Mouse (Mus musculus) urinary bladder, adult 2 months (tissue): Measurements from ENCODE around the gene Ptprm. TPM values are rescaled to one million over a fixed set of nuclear protein-coding genes. Genes with fewer than 3 reads are reported as not detected.

Experiments used
- DNase-seq: peaks from one replicate; pipeline ENCODE4 v3.0.0; 2022; ENCODE audit warnings: low spot score
- polyA plus RNA-seq: library from polyadenylated mRNA; depleted of rRNA; stranded (reverse); fragments of >200 nt; gene quantifications from 2 replicates; pipeline ENCODE4 v1.2.3, GENCODE M21; 2012

The Ptprm gene
- polyA plus RNA-seq, 1 experiment = 15.0 TPM

- DNase-seq = no peak
Measured at GRCm38 (mm10) chr17:66779026-66779425, 575.2 kb downstream of the Ptprm start.

- DNase-seq = no peak
Measured at GRCm38 (mm10) chr17:66769365-66770363, 584.6 kb downstream of the Ptprm start.

- DNase-seq = no peak
Measured at GRCm38 (mm10) chr17:66768689-66769275, 585.5 kb downstream of the Ptprm start.

- no peak for DNase-seq
Measured at GRCm38 (mm10) chr17:66766166-66766565, 588.1 kb downstream of the Ptprm start.

- no peak for DNase-seq
Measured at GRCm38 (mm10) chr17:66764435-66764834, 589.8 kb downstream of the Ptprm start.

GRCm38 (mm10) chr17:66762716-66763115 lies 591.5 kb downstream of the Ptprm start:
- DNase-seq = no peak

- DNase-seq = no peak
Measured at GRCm38 (mm10) chr17:66761326-66762296, 592.6 kb downstream of the Ptprm start.

- no peak for DNase-seq
Measured at GRCm38 (mm10) chr17:66757025-66757511, 597.2 kb downstream of the Ptprm start.

GRCm38 (mm10) chr17:66756500-66756899 lies 597.8 kb downstream of the Ptprm start:
- no peak for DNase-seq

GRCm38 (mm10) chr17:66755191-66755654 lies 599.0 kb downstream of the Ptprm start:
- DNase-seq = no peak

- no peak for DNase-seq
Measured at GRCm38 (mm10) chr17:66754208-66754865, 599.9 kb downstream of the Ptprm start.

- DNase-seq = no peak
Measured at GRCm38 (mm10) chr17:66751746-66752145, 602.5 kb downstream of the Ptprm start.

- DNase-seq = no peak
Measured at GRCm38 (mm10) chr17:66750481-66751206, 603.6 kb downstream of the Ptprm start.

GRCm38 (mm10) chr17:66749976-66750375 lies 604.3 kb downstream of the Ptprm start:
- no peak for DNase-seq

- DNase-seq = no peak
Measured at GRCm38 (mm10) chr17:66746506-66746905, 607.8 kb downstream of the Ptprm start.

- no peak for DNase-seq
Measured at GRCm38 (mm10) chr17:66743321-66743720, 610.9 kb downstream of the Ptprm start.

- no peak for DNase-seq
Measured at GRCm38 (mm10) chr17:66738779-66739345, 615.4 kb downstream of the Ptprm start.

- no peak for DNase-seq
Measured at GRCm38 (mm10) chr17:66738331-66738730, 615.9 kb downstream of the Ptprm start.

- no peak for DNase-seq
Measured at GRCm38 (mm10) chr17:66736450-66736849, 617.8 kb downstream of the Ptprm start.

GRCm38 (mm10) chr17:66733541-66733940 lies 620.7 kb downstream of the Ptprm start:
- no peak for DNase-seq
